Mouse (Mus musculus) ES-Bruce4 (cell line): Measurements from ENCODE around the gene Tpr.

Source experiments
- CTCF ChIP-seq: IDR thresholded peaks from one replicate; pipeline ENCODE4 v1.8.1; 2011; ENCODE audit warnings: low read depth, low read length
- EP300 ChIP-seq: IDR thresholded peaks from 2 replicates; pipeline ENCODE4 v1.6.1; 2011; ENCODE audit warnings: low read depth, low read length; ENCODE audit not compliant: insufficient read depth

- TF ChIP-seq EP300, result no peak
- no peak for TF ChIP-seq CTCF
These were observed 3.1 kb upstream of the Tpr start for GRCm38 (mm10) chr1:150389390-150390129.
